In the genomic region with DNA sequence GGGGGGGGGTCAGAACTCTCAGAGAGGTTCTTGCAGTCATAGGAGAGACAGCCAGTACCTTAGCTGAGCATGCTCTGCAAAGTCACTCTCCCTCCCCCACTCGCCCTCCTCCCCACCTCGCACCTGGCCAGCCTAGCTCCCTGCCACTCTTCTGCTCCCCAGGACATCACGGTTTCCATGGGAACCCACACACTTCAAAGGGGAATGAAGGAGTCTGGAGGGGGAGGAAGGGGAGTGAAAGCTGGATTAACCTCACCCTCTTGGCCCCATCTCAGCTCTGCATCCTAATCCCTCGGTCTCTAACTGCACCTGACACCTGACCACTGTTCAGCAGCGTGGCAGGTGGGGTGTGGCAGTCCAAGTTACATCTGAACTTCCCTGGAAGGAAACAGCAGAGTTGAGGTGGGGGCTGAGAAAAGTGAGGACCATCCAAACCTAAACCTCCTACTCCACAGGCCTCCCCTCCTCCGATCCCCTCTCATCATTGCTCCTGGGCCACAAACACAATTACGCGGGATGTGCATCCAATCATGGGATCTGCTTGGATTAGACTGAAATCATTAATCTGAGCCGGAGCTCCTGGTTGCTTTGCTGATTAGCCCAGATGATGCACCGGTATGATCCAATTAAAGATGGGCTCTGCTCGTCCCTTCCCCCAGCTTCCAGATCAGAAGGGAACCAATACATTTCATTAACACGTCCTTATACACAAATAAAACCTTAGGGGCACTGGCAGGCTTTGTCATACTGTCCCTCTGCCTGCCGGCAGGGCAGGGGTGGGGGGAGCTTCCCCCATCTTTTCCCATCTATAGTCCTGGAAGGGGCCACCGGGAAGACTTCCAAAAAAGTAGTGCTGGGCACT, we compare ENCODE assay signal across 10 mouse cellular contexts.
DNase-seq lines count a peak whose midpoint lies in the region; ATAC-seq lines count a peak whose summit lies in the region.
"Had no signal": no experiment of that assay in that cellular context is flagged by ENCODE, and none has a peak within 500 bp of the region (broad histone marks: within the 10 kb centered on the region; RNA-seq: fewer than 3 reads in every experiment).

No protein-coding gene starts in this region.

- H3K4me2 ChIP-seq in forebrain, embryonic 11.5 days (ENCODE audit: low read depth, low read length, severe bottlenecking) = peak overlapping the region; percentile 15; the same call in 1 of the 2 replicates

- whole genome bisulfite sequencing in forebrain, embryonic 11.5 days = 11% methylated on average over 14 of the region's 14 CpGs
- 14% methylated on average over 14 of the region's 14 CpGs for WGBS in midbrain, embryonic 10.5 days

- H3K36me3 ChIP-seq in forebrain, embryonic 11.5 days (ENCODE audit: control insufficient read depth, insufficient read depth, low read length) = no peaks in the 10 kb centered on the region
- peaks cover 41% of the 10 kb centered on the region for H3K36me3 ChIP-seq in midbrain, embryonic 10.5 days

- DNase-seq in frontal cortex, postnatal 14 days (ENCODE audit: low spot score in 2 of 2) = no peak
- DNase-seq in R1 (ENCODE audit: low read depth, low spot score) = peak; percentile 77
- DNase-seq in forebrain, embryonic 11.5 days (ENCODE audit: low spot score) = peak; percentile 69
- DNase-seq in midbrain, embryonic 10.5 days (ENCODE audit: low spot score) = peak; percentile 52
- no peak for DNase-seq in lung, postnatal 14 days
- no peak for DNase-seq in ovary, postnatal 14 days (ENCODE audit: low spot score)
- DNase-seq in thymus, postnatal 10 days (ENCODE audit: low spot score in 2 of 2) = no peak
- DNase-seq: B cell, adult 2 months; gastrocnemius, postnatal 14 days had no signal

- peak; percentile 17; the same call in 1 of the 2 replicates for ATAC-seq in frontal cortex, adult (ENCODE audit: low TSS enrichment)
- ATAC-seq in forebrain, embryonic 11.5 days (replicated peaks; ENCODE audit: low FRiP score) = peak; percentile 91

- no peak overlapping the region for H3K4me3 ChIP-seq in forebrain, embryonic 11.5 days (ENCODE audit: low read depth, low read length)
- peak overlapping the region; percentile 5; the same call in 1 of the 2 replicates for H3K4me3 ChIP-seq in midbrain, embryonic 10.5 days

- H3K9ac ChIP-seq in forebrain, embryonic 11.5 days (ENCODE audit: low read length) = peak overlapping the region; percentile 27

- H3K4me1 ChIP-seq in forebrain, embryonic 11.5 days (replicated peaks; ENCODE audit: control insufficient read depth, insufficient read depth, low read length) = peaks cover 13% of the 10 kb centered on the region; the same call in 1 of the 2 replicates
- peaks cover 43% of the 10 kb centered on the region for H3K4me1 ChIP-seq in midbrain, embryonic 10.5 days

- H3K27ac ChIP-seq in forebrain, embryonic 11.5 days (ENCODE audit: low read depth, low read length) = peak overlapping the region; percentile 68
- H3K27ac ChIP-seq in midbrain, embryonic 10.5 days (replicated peaks) = peak overlapping the region; percentile 76

- H3K27me3 ChIP-seq in forebrain, embryonic 11.5 days (ENCODE audit: control insufficient read depth, insufficient read depth, low read length) = no peaks in the 10 kb centered on the region
- no peaks in the 10 kb centered on the region for H3K27me3 ChIP-seq in midbrain, embryonic 10.5 days (ENCODE audit: low read depth, poor library complexity, severe bottlenecking)

- no peaks in the 10 kb centered on the region for H3K9me3 ChIP-seq in forebrain, embryonic 11.5 days (ENCODE audit: control insufficient read depth, low read length)
- H3K9me3 ChIP-seq in midbrain, embryonic 10.5 days (replicated peaks) = no peaks in the 10 kb centered on the region

Comparison
In these comparisons a context has a peak if more than half of its experiments do, and no peak if none do; other contexts are left out.
1. DNase-seq: peak in R1 (single experiment), forebrain, embryonic 11.5 days (single experiment) and midbrain, embryonic 10.5 days (single experiment); none in frontal cortex, postnatal 14 days (0 of 2), lung, postnatal 14 days (single experiment), ovary, postnatal 14 days (single experiment) and thymus, postnatal 10 days (0 of 2).